Mouse (Mus musculus) left cerebral cortex, adult 9 months (tissue): Measurements from ENCODE around the gene Gm9821.

ENCODE experiments used
- DNase-seq, 2 experiments: peaks; one replicate each; pipeline ENCODE4 v3.0.0; 2022; ENCODE audit warnings: low spot score in 2 of 2

Gene Gm9821

GRCm38 (mm10) chr2:91971231-91972097 lies 26.0 kb downstream of the Gm9821 start:
- peak in 1 of 2 experiments; percentile 77 for DNase-seq

DNA sequence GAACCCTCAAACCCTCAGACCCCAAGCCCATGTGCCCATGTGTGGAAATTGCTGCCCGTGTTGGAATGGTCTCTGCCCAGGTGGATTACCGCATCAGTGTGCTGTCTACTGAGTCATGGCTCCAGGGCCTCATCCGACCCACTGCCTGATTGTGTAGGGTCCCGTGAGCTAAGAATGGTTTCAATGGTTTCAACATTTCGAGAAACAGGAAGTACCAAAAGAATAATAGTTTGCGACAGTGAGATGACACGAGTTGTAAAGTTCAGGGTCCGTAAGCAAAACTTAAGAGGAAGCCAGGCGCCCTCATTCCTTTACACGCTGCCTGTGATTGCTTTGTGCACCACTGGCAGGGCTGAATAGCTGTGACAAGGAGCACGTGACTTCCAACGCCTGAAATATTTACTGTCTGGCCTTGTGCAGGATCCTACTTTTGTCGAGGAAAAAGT lies 26.6 kb downstream of the Gm9821 start:
- no peak for DNase-seq

DNA sequence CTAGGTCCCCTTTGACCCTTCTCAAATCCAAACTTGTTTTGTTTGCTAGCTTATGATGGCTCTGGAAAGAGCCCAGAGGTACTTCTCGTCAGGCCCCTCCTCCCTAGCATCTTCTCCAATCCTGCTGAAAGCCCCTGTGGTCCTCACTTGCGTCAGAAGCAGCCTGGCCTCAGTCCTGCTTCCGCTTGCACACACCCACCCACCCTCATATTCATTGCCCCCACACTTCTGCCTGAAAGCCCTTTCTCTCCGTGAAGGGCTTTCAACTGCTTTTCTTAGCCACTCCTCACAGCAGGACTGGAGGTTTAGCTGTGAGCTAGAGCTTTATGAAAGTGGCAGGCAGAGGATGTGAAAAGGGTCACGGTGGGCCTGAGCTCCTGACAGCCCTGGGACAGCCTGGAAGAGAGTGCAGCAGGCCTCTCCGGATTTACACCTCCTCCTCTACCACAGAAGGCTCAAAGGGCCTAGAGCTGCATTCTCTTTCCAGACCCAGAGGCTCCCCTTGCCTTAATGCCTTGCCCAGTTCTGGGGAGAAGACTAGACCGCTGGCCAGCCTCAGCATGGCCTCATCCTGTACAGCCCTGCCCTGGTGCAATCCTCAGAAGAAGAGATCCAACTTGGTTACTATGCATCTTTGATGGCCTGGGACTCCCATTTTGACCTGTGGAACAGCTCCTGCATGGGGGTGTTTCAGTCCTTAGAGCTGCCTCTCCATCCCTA lies 28.1 kb downstream of the Gm9821 start:
- no peak for DNase-seq

GRCm38 (mm10) chr2:91975581-91976541 lies 30.4 kb downstream of the Gm9821 start, which contains the start of gene Dgkz:
TSS of gene Dgkz (minus strand) at chr2:91975864.
- no peak for DNase-seq

- no peak for DNase-seq
These were observed 32.5 kb downstream of the Gm9821 start for GRCm38 (mm10) chr2:91977960-91978359.

GRCm38 (mm10) chr2:91978547-91978946 lies 33.0 kb downstream of the Gm9821 start:
- no peak for DNase-seq

- DNase-seq, result no peak
These were observed 34.7 kb downstream of the Gm9821 start for GRCm38 (mm10) chr2:91980245-91980644.

GRCm38 (mm10) chr2:91980830-91981229 lies 35.3 kb downstream of the Gm9821 start:
- no peak for DNase-seq

DNA sequence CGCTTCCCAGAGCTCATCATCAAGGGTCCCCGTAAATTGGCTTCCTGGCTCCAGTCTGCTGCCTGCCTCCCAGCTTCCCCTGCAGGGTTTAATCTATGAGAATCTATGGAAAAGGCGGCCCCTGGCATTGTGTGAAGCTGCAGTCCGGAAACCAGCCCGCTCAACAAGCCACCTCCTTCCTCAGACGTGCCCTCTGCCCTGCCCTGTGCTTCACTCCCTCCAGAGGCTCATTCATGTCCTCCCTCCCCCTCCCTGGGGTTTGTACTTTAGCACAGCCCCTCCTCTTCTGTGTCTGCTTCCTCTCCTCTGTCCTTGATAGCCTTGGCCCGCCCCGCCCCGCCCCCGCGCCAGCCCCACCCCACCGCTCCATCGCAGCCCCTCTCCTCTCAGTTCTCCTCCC lies 38.9 kb downstream of the Gm9821 start:
- no peak for DNase-seq

DNA sequence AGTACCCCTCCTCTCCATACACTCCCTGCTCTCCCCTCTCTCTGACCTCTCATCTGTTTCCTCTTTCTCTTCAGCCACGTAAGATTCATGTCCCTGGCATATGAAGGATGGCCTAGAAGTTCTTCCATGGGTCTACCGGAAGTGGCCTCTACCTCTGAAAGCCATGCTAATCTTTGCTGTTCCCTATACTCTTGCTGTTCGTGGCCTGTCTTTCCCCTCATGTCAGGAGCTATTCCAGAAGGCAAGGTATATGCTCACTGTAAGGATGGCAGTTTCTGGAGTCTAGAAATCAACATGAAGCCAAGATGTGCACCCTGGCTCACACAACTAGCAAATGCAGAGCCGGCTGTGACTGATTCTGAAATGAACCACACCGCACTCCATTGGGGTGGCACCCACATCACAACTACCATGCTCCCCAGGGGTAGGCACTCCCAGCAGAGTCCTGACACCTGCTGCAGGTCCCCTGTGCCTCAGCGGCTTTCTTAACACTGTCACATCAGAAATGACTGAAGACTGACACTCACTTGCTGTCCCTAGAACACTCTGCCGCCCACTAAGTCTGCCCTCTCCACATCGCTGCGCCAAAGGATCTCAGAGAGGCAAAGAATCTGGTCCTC lies 39.5 kb downstream of the Gm9821 start:
- DNase-seq, result no peak

DNA sequence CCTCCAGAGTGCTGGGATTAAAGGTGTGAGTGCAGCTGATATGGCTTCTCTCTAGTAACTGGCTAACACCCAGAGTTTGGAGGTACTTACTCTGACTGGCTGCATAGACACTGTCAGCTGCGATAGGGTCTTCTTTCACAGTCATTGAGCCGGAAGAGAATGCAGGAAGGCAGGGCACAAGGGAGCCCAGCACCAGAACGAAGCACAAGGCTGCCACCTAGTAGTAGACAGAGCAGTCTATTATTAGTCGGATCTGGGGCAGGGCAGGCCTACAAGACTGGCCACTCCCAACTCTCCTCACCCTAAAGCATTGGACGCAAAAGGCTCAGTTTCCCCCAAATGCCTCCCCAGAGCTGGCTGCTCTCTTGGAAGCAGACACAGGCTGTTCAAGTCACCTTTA lies 40.6 kb downstream of the Gm9821 start:
- DNase-seq, result peak in 1 of 2 experiments; percentile 32

GRCm38 (mm10) chr2:91987542-91987941 lies 42.0 kb downstream of the Gm9821 start:
- DNase-seq, result peak in 1 of 2 experiments; percentile 91

GRCm38 (mm10) chr2:91989750-91990149 lies 44.2 kb downstream of the Gm9821 start:
- no peak for DNase-seq

- no peak for DNase-seq
These were observed 47.9 kb downstream of the Gm9821 start for GRCm38 (mm10) chr2:91993409-91993808.

GRCm38 (mm10) chr2:91996006-91996405 lies 50.5 kb downstream of the Gm9821 start:
- DNase-seq, result no peak
